Mouse (Mus musculus) lung, postnatal 0 days (tissue): ENCODE results near the gene Gm3238. TPM values are rescaled to one million over a fixed set of nuclear protein-coding genes. Genes with fewer than 3 reads are reported as not detected.
"Not testable (repeated sequence)": the region's sequence is repeated elsewhere in the genome, so short reads cannot be mapped to it uniquely, and the experiment has no call there.

ENCODE experiments used
- ATAC-seq: fragments of 200-750 bp; cut with Nextera tagmentation; 2 replicates; pipeline ENCODE4 v1.8.0; 2017; ENCODE audit warnings: moderate library complexity
- DNase-seq: peaks from one replicate; pipeline ENCODE4 v3.0.0-alpha.2; 2016; ENCODE audit warnings: low spot score
- H3K27ac ChIP-seq: fragments of 300-500 bp; sonication (generic); 2 replicates; pipeline ENCODE4 v1.5.1; 2014; ENCODE audit warnings: antibody characterized with exemption, mild to moderate bottlenecking, low read length, mixed read lengths
- H3K27me3 ChIP-seq: fragments of 300-500 bp; sonication (generic); replicated peaks from 2 replicates; pipeline ENCODE4 v1.6.1; 2014; ENCODE audit warnings: low read length, mixed read lengths; ENCODE audit not compliant: insufficient read depth
- H3K36me3 ChIP-seq: fragments of 300-500 bp; sonication (generic); 2 replicates; pipeline ENCODE4 v1.6.1; 2014; ENCODE audit warnings: low read length, mixed read lengths; ENCODE audit not compliant: insufficient read depth
- H3K4me1 ChIP-seq: fragments of 300-500 bp; sonication (generic); 2 replicates; pipeline ENCODE4 v1.6.1; 2014; ENCODE audit warnings: antibody characterized with exemption, low read depth, low read length, mixed read lengths; ENCODE audit not compliant: insufficient read depth
- H3K4me2 ChIP-seq: fragments of 300-500 bp; sonication (generic); replicated peaks from 2 replicates; pipeline ENCODE4 v1.6.1; 2014; ENCODE audit warnings: low read depth, mild to moderate bottlenecking, low read length, moderate library complexity, mixed read lengths
- H3K4me3 ChIP-seq: fragments of 300-500 bp; sonication (generic); 2 replicates; pipeline ENCODE4 v1.5.1; 2014; ENCODE audit warnings: low read depth, low read length
- H3K9ac ChIP-seq: fragments of 300-500 bp; sonication (generic); replicated peaks from 2 replicates; pipeline ENCODE4 v1.6.1; 2014; ENCODE audit warnings: low read depth, mild to moderate bottlenecking
- H3K9me3 ChIP-seq: fragments of 300-500 bp; sonication (generic); 2 replicates; pipeline ENCODE4 v1.6.1; 2016; ENCODE audit warnings: low read length, mixed read lengths
- CTCF ChIP-seq: IDR thresholded peaks from 2 replicates; pipeline ENCODE4 v1.5.1; 2016; ENCODE audit warnings: antibody characterized with exemption, mild to moderate bottlenecking
- EP300 ChIP-seq: IDR thresholded peaks from 2 replicates; pipeline ENCODE4 v1.6.1; 2016; ENCODE audit warnings: antibody characterized with exemption, mild to moderate bottlenecking, control low read depth
- WGBS: fragments of 180-500 bp; shearing (Covaris S2); extraction: QIAGEN DNeasy Blood & Tissue Kit; methylation state at CpG from one replicate; pipeline ENCODE4 v1.1.7; 2014; 5-methylcytosine and 5-hydroxymethylcytosine counted together
- polyA plus RNA-seq: library from polyadenylated mRNA; unstranded; fragments of >200 nt; fragmentation: Nextera tagmentation; extraction: Ambion mirVana; gene quantifications from 2 replicates; pipeline ENCODE4 v1.2.1, GENCODE M21; 2015

The Gm3238 gene
- polyA plus RNA-seq, 1 experiment from 2014 or later, result not detected

GRCm38 (mm10) chr10:77772142-77772541 is 1.0 kb upstream of the Gm3238 start:
- H3K9me3 ChIP-seq, ATAC-seq, H3K36me3 ChIP-seq, H3K4me2 ChIP-seq, H3K27ac ChIP-seq, DNase-seq, H3K4me3 ChIP-seq, H3K27me3 ChIP-seq, H3K9ac ChIP-seq, H3K4me1 ChIP-seq: not testable (repeated sequence)
- 89% methylated on average over 1 of the region's 3 CpGs for WGBS

GRCm38 (mm10) chr10:77769727-77770126 is 1.4 kb downstream of the Gm3238 start:
- ATAC-seq (no peak), DNase-seq (no peak)
- no peaks in the 10 kb centered on the region for H3K27me3 ChIP-seq
- TF ChIP-seq EP300, result no peak
- no peak for TF ChIP-seq CTCF
- no peak overlapping the region for H3K9ac ChIP-seq
- no peak overlapping the region for H3K27ac ChIP-seq
- H3K36me3 ChIP-seq, result no peaks in the 10 kb centered on the region
- 82% methylated on average over 1 of the region's 1 CpGs for WGBS
- no peak overlapping the region for H3K4me2 ChIP-seq
- H3K4me1 ChIP-seq, result no peaks in the 10 kb centered on the region
- no peak overlapping the region for H3K4me3 ChIP-seq
- no peaks in the 10 kb centered on the region for H3K9me3 ChIP-seq

GRCm38 (mm10) chr10:77759582-77759981 is 11.5 kb downstream of the Gm3238 start, which contains the start of gene Gm3233:
TSS of gene Gm3233 (minus strand) at chr10:77759682.
- WGBS, result no CpG with 5 or more reads among the region's 1 CpGs

DNA sequence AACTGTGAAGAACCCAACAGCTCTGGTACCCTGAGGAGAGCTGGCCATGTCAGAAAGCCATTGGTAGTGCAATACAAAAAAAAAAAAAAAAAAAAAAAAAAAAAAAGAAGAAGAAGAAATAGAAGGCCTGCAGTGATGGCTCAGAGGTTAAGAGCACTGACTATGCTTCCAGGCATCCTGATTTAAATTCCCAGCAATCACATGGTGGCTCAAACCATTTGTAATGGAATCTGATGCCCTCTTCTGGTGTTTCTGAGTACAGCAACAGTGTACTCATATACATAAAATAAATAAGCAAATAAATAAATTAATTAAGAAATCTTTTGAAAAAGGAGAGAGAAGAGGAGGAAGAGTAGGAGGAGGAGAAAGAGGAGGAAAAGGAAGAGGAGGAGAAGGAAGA is 17.7 kb downstream of the Gm3238 start:
- ATAC-seq (no peak), DNase-seq (no peak)
- TF ChIP-seq CTCF (peak; percentile 28; the same call in 1 of the 2 replicates), EP300 (no peak)
- H3K36me3 ChIP-seq, result no peaks in the 10 kb centered on the region
- no peaks in the 10 kb centered on the region for H3K9me3 ChIP-seq
- no peak overlapping the region for H3K27ac ChIP-seq
- no peak overlapping the region for H3K9ac ChIP-seq
- no peak overlapping the region for H3K4me2 ChIP-seq
- H3K27me3 ChIP-seq, result no peaks in the 10 kb centered on the region
- no peaks in the 10 kb centered on the region for H3K4me1 ChIP-seq
- H3K4me3 ChIP-seq, result no peak overlapping the region

More at GRCm38 (mm10) chr10:77759582-77759981, 11.5 kb downstream of the Gm3238 start, which contains the start of gene Gm3233:
- ATAC-seq, H3K4me2 ChIP-seq, H3K36me3 ChIP-seq, H3K4me3 ChIP-seq, H3K27me3 ChIP-seq, H3K9me3 ChIP-seq, H3K27ac ChIP-seq, H3K9ac ChIP-seq, H3K4me1 ChIP-seq, DNase-seq: not testable (repeated sequence)

DNA sequence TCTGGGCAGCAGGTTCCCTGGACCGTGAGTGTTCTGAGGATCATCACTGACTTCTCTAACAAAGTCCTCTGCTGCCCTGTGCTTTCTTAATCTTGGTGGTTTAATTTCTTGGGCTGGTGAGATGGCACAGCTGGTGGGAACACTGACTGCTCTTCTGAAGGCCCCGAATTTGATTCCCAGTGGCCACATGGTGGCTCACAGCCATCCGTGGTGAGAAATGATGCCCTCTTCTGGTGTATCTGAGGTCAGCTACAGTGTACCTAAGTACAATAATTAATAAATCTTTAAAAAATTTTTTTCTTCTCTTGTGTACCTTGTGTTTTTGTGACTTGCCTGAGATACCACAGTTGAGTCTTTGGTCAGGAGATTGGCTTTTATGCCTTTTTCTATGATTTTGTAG is 18.8 kb downstream of the Gm3238 start:
- not testable (repeated sequence) for H3K27ac ChIP-seq, ATAC-seq, H3K27me3 ChIP-seq, H3K4me2 ChIP-seq, H3K36me3 ChIP-seq, DNase-seq, H3K4me3 ChIP-seq, H3K4me1 ChIP-seq, H3K9me3 ChIP-seq, H3K9ac ChIP-seq
- WGBS, result 64% methylated on average over 3 of the region's 3 CpGs
- TF ChIP-seq CTCF, result peak; percentile 27

GRCm38 (mm10) chr10:77751254-77751653 is 19.9 kb downstream of the Gm3238 start, which contains the start of gene Gm9736:
TSS of gene Gm9736 (minus strand) at chr10:77751354.
- H3K9me3 ChIP-seq, H3K9ac ChIP-seq, H3K4me3 ChIP-seq, ATAC-seq, H3K27me3 ChIP-seq, H3K36me3 ChIP-seq, H3K4me2 ChIP-seq, DNase-seq, H3K4me1 ChIP-seq, H3K27ac ChIP-seq: not testable (repeated sequence)
- 67% methylated on average over 1 of the region's 1 CpGs for WGBS

DNA sequence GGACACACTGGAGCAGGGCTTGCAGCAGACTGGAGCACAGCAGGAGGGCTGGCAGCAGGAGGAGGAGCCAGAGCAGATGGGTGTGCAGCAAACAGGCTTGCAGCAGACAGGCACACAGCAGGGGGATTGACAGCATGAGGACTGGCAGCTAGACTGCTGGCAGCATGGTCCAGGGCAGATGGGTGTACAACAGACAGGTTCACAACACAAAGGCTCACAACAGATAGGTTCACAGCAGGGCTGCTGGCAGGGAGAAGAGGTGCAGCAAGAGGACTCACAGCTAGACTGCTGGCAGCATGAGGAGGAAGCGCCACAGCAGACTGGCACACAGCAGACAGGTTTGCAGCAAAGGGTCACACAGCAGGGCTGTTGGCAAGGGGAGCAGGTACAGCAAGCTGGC is 20.4 kb downstream of the Gm3238 start:
- not testable (repeated sequence) for H3K9me3 ChIP-seq, H3K27ac ChIP-seq, ATAC-seq, H3K36me3 ChIP-seq, H3K4me2 ChIP-seq, H3K4me3 ChIP-seq, H3K27me3 ChIP-seq, DNase-seq, H3K9ac ChIP-seq, H3K4me1 ChIP-seq
- 82% methylated on average over 1 of the region's 1 CpGs for WGBS

DNA sequence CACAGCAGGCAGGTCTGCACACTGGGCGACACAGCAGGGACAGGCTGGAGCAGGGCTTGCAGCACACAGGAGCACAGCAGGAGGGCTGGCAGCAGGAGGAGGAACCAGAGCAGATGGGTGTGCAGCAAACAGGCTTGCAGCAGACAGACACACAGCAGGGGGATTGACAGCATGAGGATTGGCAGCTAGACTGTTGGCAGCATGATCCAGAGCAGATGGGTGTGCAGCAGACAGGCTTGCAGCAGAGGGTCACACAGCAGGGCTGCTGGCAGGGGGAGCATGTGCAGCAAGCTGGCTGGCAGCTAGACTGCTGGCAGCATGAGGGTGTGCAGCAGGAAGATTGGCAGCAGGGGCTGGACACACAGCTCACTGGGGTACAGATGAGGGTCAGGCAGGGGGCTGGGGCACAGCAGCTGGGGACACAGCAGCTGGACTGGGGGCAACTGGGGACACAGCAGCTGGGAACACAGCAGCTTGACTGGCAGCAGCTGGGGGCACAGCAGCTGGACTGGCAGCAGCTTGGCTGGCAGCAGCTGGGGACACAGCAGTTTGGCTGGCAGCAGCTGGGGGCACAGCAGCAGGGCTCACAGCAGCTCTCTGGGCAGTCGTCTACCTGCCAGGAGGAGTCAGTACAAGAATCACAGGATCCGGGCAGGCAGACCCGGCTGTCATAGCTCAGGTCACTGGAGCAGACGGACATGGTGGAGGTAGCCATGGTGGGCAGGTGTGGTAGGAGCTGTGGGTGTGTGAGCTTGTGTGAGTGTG is 29.0 kb downstream of the Gm3238 start, which contains the start of gene Gm18596:
Gene Gm18596, minus strand, starts transcription at position 715 of the 765 bp plus-strand sequence.
- H3K36me3 ChIP-seq, H3K27me3 ChIP-seq, ATAC-seq, H3K4me1 ChIP-seq, H3K27ac ChIP-seq, H3K9ac ChIP-seq, H3K4me2 ChIP-seq, H3K9me3 ChIP-seq, H3K4me3 ChIP-seq, DNase-seq: not testable (repeated sequence)
- WGBS, result 47% methylated on average over 3 of the region's 5 CpGs
